Mouse (Mus musculus) lung, postnatal 0 days (tissue): Measurements from ENCODE around the gene Rdh7. TPM values are rescaled to one million over a fixed set of nuclear protein-coding genes. Genes with fewer than 3 reads are reported as not detected.
A peak's percentile ranks its signal among the peaks of the same experiment; 100 is the strongest.
"Not testable (repeated sequence)": the region's sequence is repeated elsewhere in the genome, so short reads cannot be mapped to it uniquely, and the experiment has no call there.

Source experiments
- ATAC-seq: fragments of 200-750 bp; cut with Nextera tagmentation; 2 replicates; pipeline ENCODE4 v1.8.0; 2017; ENCODE audit warnings: moderate library complexity
- DNase-seq: peaks from one replicate; pipeline ENCODE4 v3.0.0-alpha.2; 2016; ENCODE audit warnings: low spot score
- H3K27ac ChIP-seq: fragments of 300-500 bp; sonication (generic); 2 replicates; pipeline ENCODE4 v1.5.1; 2014; ENCODE audit warnings: antibody characterized with exemption, mild to moderate bottlenecking, low read length, mixed read lengths
- H3K27me3 ChIP-seq: fragments of 300-500 bp; sonication (generic); replicated peaks from 2 replicates; pipeline ENCODE4 v1.6.1; 2014; ENCODE audit warnings: low read length, mixed read lengths; ENCODE audit not compliant: insufficient read depth
- H3K36me3 ChIP-seq: fragments of 300-500 bp; sonication (generic); 2 replicates; pipeline ENCODE4 v1.6.1; 2014; ENCODE audit warnings: low read length, mixed read lengths; ENCODE audit not compliant: insufficient read depth
- H3K4me1 ChIP-seq: fragments of 300-500 bp; sonication (generic); 2 replicates; pipeline ENCODE4 v1.6.1; 2014; ENCODE audit warnings: antibody characterized with exemption, low read depth, low read length, mixed read lengths; ENCODE audit not compliant: insufficient read depth
- H3K4me2 ChIP-seq: fragments of 300-500 bp; sonication (generic); replicated peaks from 2 replicates; pipeline ENCODE4 v1.6.1; 2014; ENCODE audit warnings: low read depth, mild to moderate bottlenecking, low read length, moderate library complexity, mixed read lengths
- H3K4me3 ChIP-seq: fragments of 300-500 bp; sonication (generic); 2 replicates; pipeline ENCODE4 v1.5.1; 2014; ENCODE audit warnings: low read depth, low read length
- H3K9ac ChIP-seq: fragments of 300-500 bp; sonication (generic); replicated peaks from 2 replicates; pipeline ENCODE4 v1.6.1; 2014; ENCODE audit warnings: low read depth, mild to moderate bottlenecking
- H3K9me3 ChIP-seq: fragments of 300-500 bp; sonication (generic); 2 replicates; pipeline ENCODE4 v1.6.1; 2016; ENCODE audit warnings: low read length, mixed read lengths
- CTCF ChIP-seq: IDR thresholded peaks from 2 replicates; pipeline ENCODE4 v1.5.1; 2016; ENCODE audit warnings: antibody characterized with exemption, mild to moderate bottlenecking
- EP300 ChIP-seq: IDR thresholded peaks from 2 replicates; pipeline ENCODE4 v1.6.1; 2016; ENCODE audit warnings: antibody characterized with exemption, mild to moderate bottlenecking, control low read depth
- WGBS: fragments of 180-500 bp; shearing (Covaris S2); extraction: QIAGEN DNeasy Blood & Tissue Kit; methylation state at CpG from one replicate; pipeline ENCODE4 v1.1.7; 2014; 5-methylcytosine and 5-hydroxymethylcytosine counted together
- polyA plus RNA-seq: library from polyadenylated mRNA; unstranded; fragments of >200 nt; fragmentation: Nextera tagmentation; extraction: Ambion mirVana; gene quantifications from 2 replicates; pipeline ENCODE4 v1.2.1, GENCODE M21; 2015

The Rdh7 gene
- polyA plus RNA-seq, 1 experiment from 2014 or later: not detected

GRCm38 (mm10) chr10:127924597-127925378 is 36.2 kb upstream of the Rdh7 start:
- Histone ChIP-seq H3K9ac (no peak overlapping the region), H3K4me2 (no peak overlapping the region), H3K9me3 (no peaks in the 10 kb centered on the region), H3K4me3 (no peak overlapping the region), H3K36me3 (no peaks in the 10 kb centered on the region), H3K27ac (no peak overlapping the region), H3K27me3 (no peaks in the 10 kb centered on the region), H3K4me1 (no peaks in the 10 kb centered on the region)
- TF ChIP-seq CTCF: no peak
- TF ChIP-seq EP300: no peak
- ATAC-seq (peak; percentile 48; the same call in 1 of the 2 replicates), DNase-seq (peak; percentile 9)
- 46% methylated on average over 7 of the region's 7 CpGs for WGBS

- H3K27me3 ChIP-seq: no peaks in the 10 kb centered on the region
- no peak overlapping the region for H3K4me3 ChIP-seq
- DNase-seq: no peak
- H3K9ac ChIP-seq: no peak overlapping the region
- WGBS: 87% methylated on average over 8 of the region's 8 CpGs
- no peak overlapping the region for H3K27ac ChIP-seq
- no peaks in the 10 kb centered on the region for H3K9me3 ChIP-seq
- H3K4me2 ChIP-seq: no peak overlapping the region
- H3K4me1 ChIP-seq: no peaks in the 10 kb centered on the region
- no peaks in the 10 kb centered on the region for H3K36me3 ChIP-seq
- no peak for ATAC-seq
- TF ChIP-seq EP300 (no peak), CTCF (no peak)
Observed at GRCm38 (mm10) chr10:127923024-127923423, 34.4 kb upstream of the Rdh7 start.

DNA sequence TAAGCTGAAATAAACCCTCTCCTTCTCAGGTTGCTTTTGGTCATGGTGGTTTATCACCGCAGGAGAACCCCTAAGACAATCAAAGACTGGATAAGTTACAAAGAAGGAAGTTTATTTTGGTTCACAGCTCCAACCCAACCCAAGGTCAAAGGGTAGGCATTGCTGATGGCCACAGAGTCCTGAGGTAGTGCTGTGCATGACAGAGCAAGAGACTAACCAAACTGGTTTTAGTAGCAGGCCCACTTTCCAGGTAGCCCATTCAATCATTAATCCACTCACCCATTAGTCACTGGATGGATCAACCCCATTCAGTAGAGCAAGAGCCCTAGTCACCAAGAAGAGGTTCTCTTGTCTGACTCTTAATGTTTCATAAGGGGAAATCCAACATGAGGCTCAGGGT is 33.6 kb upstream of the Rdh7 start:
- DNase-seq (no peak), ATAC-seq (no peak)
- H3K4me3 ChIP-seq: no peak overlapping the region
- H3K9me3 ChIP-seq: no peaks in the 10 kb centered on the region
- no peaks in the 10 kb centered on the region for H3K4me1 ChIP-seq
- WGBS: 64% methylated on average over 1 of the region's 1 CpGs
- H3K36me3 ChIP-seq: no peaks in the 10 kb centered on the region
- no peak overlapping the region for H3K27ac ChIP-seq
- H3K4me2 ChIP-seq: no peak overlapping the region
- no peak overlapping the region for H3K9ac ChIP-seq
- no peak for TF ChIP-seq EP300
- TF ChIP-seq CTCF: no peak
- no peaks in the 10 kb centered on the region for H3K27me3 ChIP-seq

DNA sequence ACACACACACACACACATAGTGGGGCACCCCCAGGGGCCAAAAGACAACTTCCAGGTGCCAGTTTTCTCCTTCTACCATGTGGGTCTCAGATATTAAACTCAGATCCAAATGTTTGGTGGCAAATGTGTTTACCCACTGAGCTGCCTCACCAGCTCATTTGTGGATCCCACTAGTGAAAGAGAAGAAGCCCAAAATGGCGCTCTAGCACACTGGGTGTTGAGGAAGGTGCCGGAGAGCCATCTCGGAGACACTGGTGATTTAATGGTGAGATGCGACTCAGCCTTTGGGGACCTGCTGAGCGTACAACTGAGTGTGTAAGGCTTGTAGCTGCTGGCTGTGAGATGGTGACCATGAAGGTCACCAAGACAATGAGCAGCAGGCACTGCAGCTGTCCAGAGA is 29.0 kb upstream of the Rdh7 start:
- no peaks in the 10 kb centered on the region for H3K9me3 ChIP-seq
- no peaks in the 10 kb centered on the region for H3K4me1 ChIP-seq
- no peak overlapping the region for H3K9ac ChIP-seq
- no peak for ATAC-seq
- no peak for DNase-seq
- no peak for TF ChIP-seq EP300
- no peaks in the 10 kb centered on the region for H3K36me3 ChIP-seq
- H3K4me2 ChIP-seq: no peak overlapping the region
- no peak overlapping the region for H3K4me3 ChIP-seq
- H3K27me3 ChIP-seq: no peaks in the 10 kb centered on the region
- H3K27ac ChIP-seq: no peak overlapping the region
- 90% methylated on average over 5 of the region's 5 CpGs for WGBS

DNA sequence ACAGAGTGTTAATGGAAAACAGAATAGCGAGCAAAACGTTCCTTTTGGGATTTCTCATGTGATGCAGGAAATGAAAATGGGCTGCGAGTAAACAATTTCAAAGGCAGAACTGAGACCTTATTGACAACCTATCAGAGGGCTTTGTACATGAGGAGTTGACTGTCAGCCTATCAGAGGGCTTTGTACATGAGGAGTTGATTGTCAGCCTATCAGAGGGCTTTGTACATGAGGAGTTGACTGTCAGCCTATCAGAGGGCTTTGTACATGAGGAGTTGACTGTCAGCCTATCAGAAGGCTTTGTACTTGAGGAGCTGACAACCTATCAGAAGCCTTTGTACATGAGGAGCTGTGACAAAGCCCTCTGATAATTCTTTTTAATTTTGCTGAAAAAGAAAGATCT is 28.6 kb upstream of the Rdh7 start:
- H3K27ac ChIP-seq, H3K4me1 ChIP-seq: not testable (repeated sequence)
- 86% methylated on average over 3 of the region's 3 CpGs for WGBS

GRCm38 (mm10) chr10:127915578-127915977 is 27.0 kb upstream of the Rdh7 start:
- no peak overlapping the region for H3K27ac ChIP-seq
- no peaks in the 10 kb centered on the region for H3K9me3 ChIP-seq
- TF ChIP-seq CTCF: no peak
- no peak for TF ChIP-seq EP300
- 78% methylated on average over 1 of the region's 1 CpGs for WGBS
- H3K4me1 ChIP-seq: no peaks in the 10 kb centered on the region
- no peak overlapping the region for H3K9ac ChIP-seq
- ATAC-seq (no peak), DNase-seq (no peak)
- no peaks in the 10 kb centered on the region for H3K27me3 ChIP-seq
- H3K36me3 ChIP-seq: no peaks in the 10 kb centered on the region
- no peak overlapping the region for H3K4me3 ChIP-seq
- no peak overlapping the region for H3K4me2 ChIP-seq

More for the DNA sequence above, 28.6 kb upstream of the Rdh7 start:
- not testable (repeated sequence) for H3K36me3 ChIP-seq, H3K4me2 ChIP-seq, H3K27me3 ChIP-seq, H3K9ac ChIP-seq, DNase-seq, H3K4me3 ChIP-seq, H3K9me3 ChIP-seq, ATAC-seq
